Mouse (Mus musculus) cerebellum, adult (tissue): Measurements from ENCODE around the gene Oxsm.

Experiments used
- ATAC-seq: cut with Nextera tagmentation; 2 replicates; pipeline ENCODE4 v1.9.2; 2017; ENCODE audit warnings: mild to moderate bottlenecking, moderate library complexity, mixed read lengths; ENCODE audit not compliant: insufficient number of reproducible peaks, low FRiP score, low TSS enrichment

Oxsm gene

DNA sequence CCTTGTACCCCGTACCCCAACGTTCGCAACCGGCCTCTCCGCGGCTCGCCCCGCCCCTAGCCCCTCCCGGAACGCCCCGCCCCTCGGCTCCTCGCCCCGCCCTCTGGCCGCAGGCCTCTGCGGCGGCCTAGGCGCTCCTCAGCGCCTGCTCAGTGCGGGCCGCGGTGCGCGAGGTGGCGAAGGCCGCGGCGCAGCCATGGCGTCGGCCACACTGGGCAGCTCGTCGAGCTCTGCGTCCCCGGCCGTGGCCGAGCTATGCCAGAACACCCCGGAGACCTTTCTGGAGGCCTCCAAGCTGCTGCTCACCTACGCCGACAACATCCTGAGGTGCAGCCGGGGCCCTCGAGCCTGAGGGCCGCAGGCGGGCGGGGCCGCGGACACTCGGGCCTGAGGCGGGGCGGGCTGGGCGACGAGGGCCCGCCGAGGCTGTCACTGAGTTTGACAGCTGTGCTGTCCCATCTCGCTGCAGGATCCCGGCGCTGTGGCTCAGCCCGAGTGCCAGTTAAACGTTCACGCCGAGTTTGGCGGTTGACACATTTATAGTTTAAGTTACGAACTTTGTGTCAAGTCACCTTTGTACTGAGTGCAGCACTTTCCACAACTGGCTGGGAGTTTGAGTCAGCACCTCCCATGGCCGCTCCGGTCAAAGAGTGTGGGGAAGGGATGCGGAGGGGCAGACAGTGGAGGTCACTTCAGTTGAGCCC, at the start of gene Oxsm, which contains the start of gene Ngly1:
Gene Oxsm, minus strand, starts transcription at position 638 of the 704 bp plus-strand sequence.
Gene Ngly1, plus strand, starts transcription at position 110 of the 704 bp plus-strand sequence.
- peak; percentile 93 for ATAC-seq

GRCm38 (mm10) chr14:16296816-16297468, 47.3 kb upstream of the Oxsm start:
- ATAC-seq: no peak

- ATAC-seq: no peak
Observed at GRCm38 (mm10) chr14:16293921-16294320, 44.3 kb upstream of the Oxsm start.

DNA sequence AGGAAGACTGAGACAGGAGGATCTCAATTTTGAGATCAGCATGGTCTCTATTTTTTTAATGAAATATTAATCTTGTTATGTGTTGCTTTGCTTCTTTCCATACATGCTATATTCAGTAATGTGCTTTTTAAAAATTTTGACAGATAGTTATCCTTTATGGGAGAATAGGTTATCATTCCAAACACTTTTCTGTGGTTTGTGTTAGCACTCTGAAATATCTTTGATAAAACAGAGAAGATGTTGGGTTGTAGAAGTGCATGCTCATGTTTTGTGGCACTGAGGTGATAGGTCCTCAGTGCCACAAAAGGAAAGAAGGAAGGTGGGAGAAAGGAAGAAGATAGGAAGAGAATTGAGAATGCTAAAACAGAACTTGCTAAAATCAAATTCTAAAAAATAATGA, 43.4 kb upstream of the Oxsm start:
- ATAC-seq: no peak

GRCm38 (mm10) chr14:16292371-16292770, 42.8 kb upstream of the Oxsm start:
- no peak for ATAC-seq

DNA sequence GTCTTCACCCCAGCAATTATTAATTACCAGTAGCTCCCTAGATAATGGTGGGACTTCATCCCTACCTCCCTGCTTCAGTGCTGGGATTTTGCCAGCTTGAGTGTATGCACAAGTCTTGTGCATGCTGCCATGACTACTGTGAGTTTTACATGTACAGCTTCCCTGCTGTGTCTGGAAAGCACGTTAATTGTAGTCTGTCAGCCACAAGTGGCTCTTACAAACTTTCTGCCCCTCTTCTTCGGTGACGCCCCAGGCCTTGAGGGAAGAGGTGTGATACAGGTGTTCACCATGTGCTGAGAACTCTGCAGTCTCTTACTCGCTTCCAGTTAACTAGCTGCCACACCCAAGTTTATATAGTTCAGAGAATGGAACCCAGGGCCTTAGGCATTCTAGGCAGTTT, 34.4 kb upstream of the Oxsm start:
- no peak for ATAC-seq

DNA sequence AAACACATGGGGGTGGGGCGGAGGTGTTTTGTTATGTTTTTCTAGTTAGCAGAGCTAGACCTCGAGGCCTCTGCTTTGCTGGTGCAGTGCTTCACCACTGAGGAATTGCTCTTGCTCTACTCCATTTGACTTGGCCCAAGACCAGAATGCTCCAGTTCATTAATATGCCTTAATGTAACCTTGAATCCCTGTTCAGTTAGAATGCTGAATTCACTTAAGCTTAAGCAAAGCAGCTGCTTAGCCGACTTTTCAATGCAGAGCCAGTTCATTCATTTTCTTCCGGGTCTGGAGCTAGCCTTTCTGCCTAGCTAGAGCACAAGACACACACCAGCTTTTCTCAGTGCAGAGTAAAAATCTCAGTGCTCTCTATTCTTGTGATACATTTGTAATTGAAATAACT, 29.6 kb upstream of the Oxsm start:
- ATAC-seq: no peak

DNA sequence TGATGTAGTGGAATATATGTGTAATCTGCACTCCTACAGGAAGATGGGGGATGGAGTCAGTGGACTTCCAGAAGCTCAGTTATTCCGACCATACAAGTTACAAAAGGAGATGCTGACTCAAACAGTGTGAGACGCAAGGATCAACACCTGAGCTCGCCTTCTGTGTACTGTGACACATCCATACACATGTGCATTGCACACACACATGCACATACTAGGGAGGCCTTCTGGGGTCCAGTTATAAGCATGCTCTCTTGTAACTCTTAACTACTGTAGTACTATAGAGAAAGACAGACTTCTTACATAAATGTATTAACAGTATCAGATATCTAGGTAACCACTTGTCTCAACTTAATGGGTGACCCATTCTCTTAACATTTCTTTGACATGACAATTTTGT, 24.1 kb upstream of the Oxsm start:
- ATAC-seq: no peak

- ATAC-seq: no peak
Observed at GRCm38 (mm10) chr14:16269776-16270175, 20.2 kb upstream of the Oxsm start.

DNA sequence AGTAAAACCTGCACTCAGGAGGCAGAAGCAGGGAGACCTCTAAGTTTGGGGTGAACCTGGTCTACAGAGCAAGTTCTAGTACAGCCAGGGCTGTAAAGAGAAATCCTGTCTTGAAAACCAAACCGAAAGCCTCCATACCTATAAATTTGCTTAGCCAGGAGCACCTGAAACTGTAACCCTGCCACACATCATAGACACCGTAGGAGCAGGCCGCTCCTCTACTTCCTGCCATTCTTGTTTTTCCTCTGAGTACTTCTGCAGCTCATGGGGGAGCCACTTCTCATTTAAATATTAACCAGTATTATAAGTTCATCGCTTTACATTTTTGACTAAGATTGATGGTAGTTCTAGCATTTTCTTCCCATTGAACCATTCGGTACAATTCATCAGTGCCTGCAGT, 17.4 kb upstream of the Oxsm start:
- ATAC-seq: no peak

GRCm38 (mm10) chr14:16261869-16262268, 12.3 kb upstream of the Oxsm start:
- no peak for ATAC-seq

- peak; percentile 99 for ATAC-seq
Observed at GRCm38 (mm10) chr14:16260541-16260940, 10.9 kb upstream of the Oxsm start.

DNA sequence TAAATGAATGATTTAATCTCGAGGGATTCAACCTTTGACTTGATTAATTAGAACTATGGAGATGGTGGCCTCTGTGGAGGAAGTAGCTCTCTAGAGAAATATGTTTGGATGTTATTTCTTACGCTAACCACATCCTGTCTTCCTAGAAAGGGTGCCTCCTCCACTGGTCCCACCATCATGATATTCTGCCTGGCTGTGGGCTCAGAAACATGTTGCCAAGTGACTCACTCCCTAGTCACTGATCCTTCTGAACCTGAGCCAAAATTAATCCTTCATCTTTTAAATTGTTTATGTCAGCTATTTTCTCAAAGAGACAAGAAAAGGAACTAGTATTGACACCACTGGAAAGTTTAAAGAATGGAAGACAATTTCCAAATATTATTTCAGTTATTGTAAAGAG, 6.6 kb upstream of the Oxsm start:
- no peak for ATAC-seq

- no peak for ATAC-seq
Observed at GRCm38 (mm10) chr14:16255745-16256144, 6.1 kb upstream of the Oxsm start.

- ATAC-seq: no peak
Observed at GRCm38 (mm10) chr14:16250099-16250498, 491 bp upstream of the Oxsm start.

DNA sequence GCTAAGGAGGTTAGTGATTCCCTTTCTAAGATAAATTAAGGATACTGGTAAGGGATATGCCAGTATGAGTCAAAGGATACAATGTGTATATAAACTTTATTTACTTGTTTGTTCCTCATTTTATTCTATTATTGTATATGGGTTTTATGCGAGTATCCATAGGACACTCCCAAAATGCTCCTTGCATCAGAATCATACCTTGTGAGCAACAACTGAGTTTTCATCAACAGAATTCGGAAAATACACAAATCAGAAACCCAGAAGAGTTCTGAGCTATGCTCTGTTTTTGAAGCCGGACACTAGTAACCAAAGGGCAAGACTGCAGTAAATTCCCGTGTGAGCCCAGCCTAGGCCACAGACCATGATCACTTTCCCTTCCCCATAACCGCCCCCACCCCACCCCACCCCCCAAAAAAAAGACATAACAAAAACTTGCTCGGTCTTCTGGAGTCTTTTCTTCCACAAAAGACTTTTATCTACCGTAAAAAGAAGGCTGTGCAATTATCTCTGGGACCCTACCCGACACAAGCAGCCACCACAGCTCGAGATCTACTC, 928 bp downstream of the Oxsm start:
- 0 out of 2 replicates have a peak, but pooled peaks have one; percentile 1 for ATAC-seq

GRCm38 (mm10) chr14:16248135-16248534, 1.5 kb downstream of the Oxsm start:
- ATAC-seq: no peak

GRCm38 (mm10) chr14:16246340-16246912, 3.2 kb downstream of the Oxsm start:
- ATAC-seq: no peak

- no peak for ATAC-seq
Observed at GRCm38 (mm10) chr14:16245127-16245526, 4.5 kb downstream of the Oxsm start.

GRCm38 (mm10) chr14:16244370-16244769, 5.2 kb downstream of the Oxsm start:
- no peak for ATAC-seq

DNA sequence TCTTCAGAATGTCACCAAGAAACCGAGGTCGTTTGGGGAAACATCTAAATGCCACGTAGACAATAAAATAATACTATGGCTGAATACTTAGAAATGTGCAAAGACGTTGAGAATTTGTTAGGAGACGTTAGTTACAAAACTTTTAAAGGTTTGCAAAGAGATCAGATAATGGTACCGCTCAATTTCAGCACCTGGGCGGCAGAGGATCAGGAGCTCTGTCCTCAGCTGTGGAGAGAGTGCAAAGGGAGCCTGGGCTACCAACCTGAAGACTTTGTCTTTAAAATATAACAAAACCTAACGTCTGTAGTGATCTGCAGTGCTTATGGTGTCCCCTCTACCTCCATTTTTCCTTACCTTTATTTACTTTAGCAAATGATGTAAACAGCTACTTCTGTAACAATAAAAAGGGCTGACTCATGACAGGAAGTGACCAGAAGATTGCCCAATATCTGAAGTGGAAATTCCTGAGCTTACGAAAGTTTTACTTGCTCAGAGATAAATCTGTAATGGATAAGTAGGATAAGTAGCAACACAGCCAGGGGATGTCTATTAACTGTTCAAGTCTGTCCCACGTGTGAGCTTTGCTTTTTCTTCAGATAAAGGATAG, 5.9 kb downstream of the Oxsm start:
- ATAC-seq: no peak
